Mouse (Mus musculus) layer of hippocampus, adult 18-20 months (tissue): ENCODE measurements around the gene Anks6. TPM values are rescaled to one million over a fixed set of nuclear protein-coding genes. Genes with fewer than 3 reads are reported as not detected.
"Not testable (repeated sequence)": the region's sequence is repeated elsewhere in the genome, so short reads cannot be mapped to it uniquely, and the experiment has no call there.

Source experiments
- DNase-seq, 2 experiments: peaks; one replicate each; pipeline ENCODE4 v3.0.0; 2022; ENCODE audit warnings: low spot score in 2 of 2
- long read RNA-seq: library from polyadenylated mRNA; stranded (forward); transcript quantifications from one replicate; pipeline ENCODE4 v2.0.0, GENCODE M21; 2021
- total RNA-seq, 2 experiments: library from RNA; stranded (reverse); gene quantifications; 2 replicates each; pipeline ENCODE4 v1.2.3; 2021

The Anks6 gene
- total RNA-seq = 10 to 100 TPM; 20.6 to 21.5 TPM
- long read RNA-seq, partial matches to known transcripts = 2 of 25 reads
- long read RNA-seq, other reads (novel, unspliced or antisense) = 21 of 25 reads

DNA sequence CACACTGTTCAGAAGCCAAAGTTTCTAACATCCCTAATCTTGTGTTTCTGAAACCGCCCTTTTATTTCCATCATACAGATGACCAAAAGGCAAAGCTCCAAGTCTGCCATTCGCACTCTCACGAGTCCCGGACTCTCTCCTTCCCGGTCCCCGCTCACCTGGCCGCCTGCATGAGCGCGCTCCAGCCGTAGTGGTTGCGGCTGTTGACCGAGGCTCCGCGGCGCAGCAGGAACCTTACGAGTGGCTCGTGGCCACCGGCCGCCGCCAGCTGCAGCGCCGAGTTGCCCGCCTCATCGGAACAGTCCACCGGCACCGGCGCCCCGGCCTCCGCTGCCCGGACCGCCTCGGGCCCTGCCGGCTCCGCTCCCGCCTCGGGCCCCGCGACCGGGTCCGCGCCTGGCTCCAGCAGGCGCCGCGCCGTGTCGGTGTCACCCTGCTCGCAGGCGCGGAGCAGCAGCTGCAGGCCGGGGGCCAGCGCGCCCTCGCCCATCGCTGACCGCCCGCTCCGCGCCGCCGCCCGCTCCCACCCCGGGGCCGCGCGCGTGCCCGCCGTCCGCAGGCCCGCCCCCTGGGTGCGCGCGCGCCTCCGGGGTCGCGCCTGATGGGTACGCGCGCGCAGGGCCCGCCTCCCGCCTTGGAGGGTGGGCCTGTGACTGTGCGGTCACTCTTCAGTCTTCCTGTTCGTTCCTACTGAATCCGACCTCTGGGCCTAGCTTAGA is at the start of gene Anks6:
TSS of gene Anks6 (minus strand) at position 637 of the 719 bp plus-strand sequence.
- DNase-seq = peak; percentile 58 to 84

DNA sequence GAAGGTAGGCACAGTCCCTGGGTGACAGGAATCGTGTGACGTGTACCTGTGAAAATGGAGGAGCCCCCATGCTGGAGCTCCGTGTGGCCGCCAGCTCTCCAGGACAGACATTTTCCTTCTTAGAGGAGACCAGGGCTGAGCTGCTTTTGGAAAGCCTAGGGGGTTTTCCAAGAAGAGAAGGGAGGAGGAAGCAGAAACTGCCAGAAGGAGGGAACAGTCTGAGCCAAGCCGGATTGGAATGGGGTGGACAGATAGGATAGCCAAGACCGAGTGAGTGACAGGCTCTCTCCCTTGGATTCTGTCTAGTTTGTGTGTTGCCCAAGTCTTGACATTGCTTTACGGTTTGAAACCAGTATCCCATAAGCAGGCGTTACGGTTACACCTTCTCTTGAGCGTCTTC is 46.3 kb upstream of the Anks6 start:
- no peak for DNase-seq

DNA sequence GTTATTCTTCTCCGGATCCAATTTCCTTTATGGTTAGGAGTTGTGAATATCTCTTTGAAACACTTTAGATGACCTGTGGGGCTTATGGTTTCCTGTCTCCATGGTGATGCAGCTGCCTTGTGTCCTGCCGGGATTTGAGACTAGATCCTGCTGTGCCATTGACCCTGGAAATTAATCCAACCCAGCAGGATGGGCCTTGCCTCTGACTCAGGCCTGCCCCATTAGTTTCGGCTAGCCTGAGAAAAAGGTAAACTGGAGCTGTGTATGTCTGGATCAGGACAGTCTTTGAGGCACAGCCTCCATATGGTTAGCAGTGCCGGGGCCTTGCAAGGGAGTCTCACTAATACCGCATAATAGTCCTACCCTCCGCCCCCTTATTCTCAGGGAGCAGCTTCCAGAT is 36.4 kb upstream of the Anks6 start:
- DNase-seq = no peak

DNA sequence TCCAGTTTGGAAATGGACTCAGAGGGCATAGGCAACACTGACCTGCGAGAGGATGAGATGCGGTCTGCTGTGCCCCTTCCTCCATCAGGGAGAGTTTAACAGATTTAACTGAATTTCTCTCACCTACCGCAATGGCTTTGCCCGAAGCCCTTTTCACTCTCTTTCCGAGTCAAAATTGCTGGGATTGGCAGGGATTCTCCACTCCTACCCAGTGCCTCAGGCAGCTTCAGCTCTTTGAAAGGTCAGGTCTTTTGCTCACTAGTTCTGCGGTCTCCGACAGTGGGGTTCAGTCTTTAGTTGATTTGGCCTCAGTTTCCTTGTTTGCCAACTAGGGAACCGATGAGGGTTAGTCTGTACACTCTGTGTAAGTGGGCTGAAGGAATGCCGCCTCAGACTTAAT is 35.9 kb upstream of the Anks6 start:
- no peak for DNase-seq

DNA sequence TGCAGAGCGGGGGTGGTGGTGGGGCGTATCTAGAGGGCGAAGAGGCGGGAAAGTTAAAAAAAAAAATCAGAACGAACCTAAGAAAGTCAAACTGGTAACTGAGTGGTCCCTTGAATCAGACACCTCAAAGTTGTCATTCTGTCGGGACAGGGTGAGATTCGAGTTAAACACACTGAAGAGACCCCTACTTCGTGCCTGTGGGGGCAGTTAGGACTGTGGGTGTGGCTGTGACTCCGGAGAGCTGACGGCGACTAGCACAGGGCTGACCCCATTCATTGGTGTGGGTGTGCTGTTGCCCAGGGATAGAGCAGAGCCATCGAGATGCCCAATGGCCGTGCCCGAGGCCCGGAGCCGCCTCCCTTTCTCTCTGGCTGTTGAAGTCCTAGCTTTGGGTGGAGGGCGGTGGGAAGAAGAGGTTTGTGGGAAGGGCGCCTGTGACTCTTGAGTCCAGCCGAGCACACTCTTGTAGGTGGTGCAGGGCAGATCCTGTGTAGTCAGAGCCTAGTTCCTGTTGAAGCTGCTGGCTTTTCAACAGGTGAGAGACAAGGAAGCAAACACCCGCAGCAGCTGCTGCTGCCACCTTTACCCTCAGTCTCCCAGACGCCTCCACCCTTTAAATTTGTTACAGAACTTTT is 35.3 kb upstream of the Anks6 start:
- no peak for DNase-seq

DNA sequence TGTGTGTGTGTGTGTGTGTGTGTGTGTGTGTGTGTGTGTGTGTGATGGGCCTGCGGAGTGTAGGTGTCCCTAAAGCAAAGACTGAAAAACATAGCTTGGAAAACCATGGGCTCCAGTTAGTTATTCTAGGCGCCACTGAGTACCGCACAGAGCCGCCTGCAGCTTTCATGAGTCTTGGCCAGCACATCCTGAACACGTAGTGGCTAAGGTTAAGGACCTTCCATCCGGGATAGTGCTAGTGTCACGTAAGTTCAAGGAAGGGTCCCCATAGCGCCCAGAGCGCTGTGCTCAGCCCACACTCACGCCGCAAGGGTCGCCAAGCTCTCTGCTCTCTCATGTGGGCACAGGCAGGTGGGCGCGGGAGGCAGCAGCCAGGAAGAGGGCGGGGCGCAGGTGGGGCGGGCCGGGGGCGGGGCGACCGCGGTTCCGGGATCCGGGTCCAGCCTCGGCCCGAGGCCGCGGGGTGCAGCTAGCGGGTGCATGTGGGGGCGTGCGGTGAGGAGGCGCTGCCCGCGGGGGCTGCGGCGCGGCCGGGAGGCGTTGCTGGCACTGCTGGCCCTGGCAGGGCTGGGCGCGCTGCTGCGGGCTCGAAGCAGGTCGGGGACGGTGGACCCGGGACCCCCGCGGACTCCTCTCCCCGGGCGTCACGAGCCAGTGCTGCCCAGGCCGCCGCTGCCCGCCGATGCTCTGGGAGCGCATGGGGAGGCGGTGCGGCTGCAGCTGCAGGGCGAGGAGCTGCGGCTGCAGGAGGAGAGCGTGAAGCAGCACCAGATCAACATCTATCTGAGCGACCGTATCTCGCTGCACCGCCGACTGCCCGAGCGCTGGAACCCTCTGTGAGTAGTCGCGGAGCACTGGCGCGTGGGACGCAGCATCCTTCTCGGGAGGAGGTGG is 34.5 kb upstream of the Anks6 start, which contains the start of gene Galnt12:
TSS of gene Galnt12 (plus strand) at position 417 of the 894 bp plus-strand sequence.
- peak; percentile 32 to 36 for DNase-seq

DNA sequence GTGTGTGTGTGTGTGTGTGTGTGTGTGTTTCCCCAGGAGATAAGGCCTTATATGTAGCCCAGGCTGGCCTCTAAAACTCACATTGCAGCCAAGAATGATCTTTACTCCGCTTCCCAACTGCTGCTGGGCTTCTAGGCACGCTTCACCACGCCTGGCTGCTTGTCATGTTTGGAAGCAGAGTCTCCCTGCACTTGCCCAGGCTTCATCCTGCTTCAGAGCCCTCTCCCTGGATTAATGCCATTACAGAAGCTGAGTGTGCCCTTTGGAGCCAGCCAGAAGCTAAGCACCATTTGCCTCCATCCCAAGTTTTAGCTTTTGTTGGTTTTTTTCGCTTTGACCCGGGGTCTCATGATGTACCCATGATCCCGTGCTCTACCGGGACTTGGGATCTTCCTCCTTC is 31.4 kb upstream of the Anks6 start:
- no peak for DNase-seq

DNA sequence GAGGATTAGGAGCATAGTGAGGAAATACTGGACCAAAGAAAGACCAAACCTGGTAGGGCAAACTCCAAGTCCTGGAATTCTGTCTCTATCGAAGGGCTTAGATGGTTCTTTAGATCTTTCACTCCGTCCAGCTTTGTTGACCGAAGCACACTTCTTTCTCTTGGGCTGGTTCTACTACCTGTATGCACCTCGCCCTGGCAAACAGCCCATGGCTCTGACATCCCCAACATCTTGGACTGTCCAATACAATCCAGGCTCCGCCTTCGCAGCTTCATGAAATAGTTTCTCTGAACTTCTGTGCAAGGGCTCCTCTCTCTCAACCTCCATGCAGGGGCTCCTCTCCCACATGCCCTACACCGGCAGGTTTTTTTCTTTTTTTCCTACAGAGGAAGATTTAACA is 26.6 kb upstream of the Anks6 start:
- DNase-seq = no peak

DNA sequence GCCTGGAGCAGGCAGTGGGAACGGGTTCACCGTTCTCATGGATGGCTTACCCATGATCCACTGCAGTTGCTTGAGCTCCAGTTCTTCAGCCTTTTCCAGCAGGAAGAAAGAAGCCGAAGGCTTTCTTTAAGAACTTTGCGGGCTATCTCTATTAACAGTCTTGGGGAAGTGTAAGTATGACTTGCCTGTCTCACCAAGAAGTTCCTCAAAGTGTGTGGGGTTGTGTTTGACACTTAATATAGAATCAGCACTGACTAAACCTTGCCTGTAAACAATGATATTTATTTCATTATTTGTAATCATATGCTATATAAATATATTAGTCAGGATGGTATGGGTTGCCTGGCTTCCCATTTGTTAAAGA is 23.4 kb upstream of the Anks6 start:
- DNase-seq = no peak

DNA sequence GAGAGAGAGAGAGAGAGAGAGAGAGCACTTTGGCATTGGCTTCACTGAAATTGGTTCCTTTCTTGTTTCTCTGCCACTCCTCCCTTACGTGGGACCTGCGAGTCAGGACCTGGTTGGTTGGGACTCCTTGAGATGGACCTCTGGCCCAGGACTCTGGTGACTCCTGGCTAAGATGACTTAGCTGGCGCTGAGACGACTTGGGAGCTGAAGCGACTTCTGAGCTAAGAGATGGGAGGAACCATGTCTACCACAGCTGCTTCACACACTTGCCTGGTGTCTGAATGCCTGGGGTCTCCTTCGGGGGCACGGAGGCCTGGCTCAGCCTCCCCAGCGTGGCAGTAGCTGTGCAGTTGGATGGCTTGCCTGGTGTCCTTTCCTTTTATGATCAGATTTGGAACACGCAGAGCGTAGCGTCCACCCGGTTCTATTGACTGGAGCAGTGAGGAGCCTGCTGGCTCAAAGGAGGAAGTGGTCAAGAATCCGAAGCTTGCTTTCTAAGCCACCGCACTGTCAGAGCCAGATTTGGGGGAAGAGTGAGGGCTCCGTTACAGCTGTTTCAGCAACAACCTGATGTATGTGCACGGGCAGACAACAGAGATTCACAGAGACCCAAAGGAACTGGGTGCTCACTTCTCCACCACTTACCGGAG is 22.9 kb upstream of the Anks6 start:
- no peak for DNase-seq

DNA sequence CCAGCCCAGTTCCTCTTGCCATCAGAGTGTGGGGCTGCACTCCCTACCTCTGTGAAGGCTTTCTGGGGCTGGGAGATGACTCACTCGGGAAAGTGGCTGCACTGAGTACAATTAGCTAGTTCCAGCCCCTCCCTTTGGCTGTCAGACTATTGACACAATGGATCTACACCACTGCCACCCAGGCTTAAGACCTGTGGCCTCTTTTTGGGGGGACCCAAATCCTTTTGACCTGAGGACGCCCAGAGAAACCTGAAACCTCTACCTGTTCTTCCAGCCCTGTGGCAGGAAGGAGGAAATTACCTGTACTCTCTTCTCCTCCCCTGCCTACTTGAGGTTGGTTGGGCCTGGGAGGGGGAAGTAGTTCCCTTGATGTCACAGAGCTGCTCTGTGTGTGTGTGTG is 17.8 kb upstream of the Anks6 start:
- DNase-seq = no peak

DNA sequence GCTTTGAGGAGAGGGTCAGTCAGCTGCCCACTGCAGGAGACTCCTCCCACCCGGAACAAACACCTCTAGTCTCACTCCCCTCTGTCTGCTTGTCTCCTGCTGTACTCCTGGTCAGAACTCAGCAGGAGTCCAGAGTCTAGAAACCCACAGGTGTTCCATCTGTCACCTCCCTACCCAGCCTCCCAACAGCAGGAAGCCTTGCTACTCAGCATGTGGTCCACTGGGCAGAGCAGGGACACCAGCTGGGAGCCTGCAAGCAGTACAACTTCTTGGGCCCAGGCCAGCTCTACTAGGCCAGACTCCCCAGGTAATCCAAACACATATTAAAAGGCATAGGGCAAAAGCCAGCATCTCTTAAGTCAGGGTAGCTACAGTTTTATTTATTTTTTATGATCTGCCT is 3.7 kb upstream of the Anks6 start:
- no peak for DNase-seq

DNA sequence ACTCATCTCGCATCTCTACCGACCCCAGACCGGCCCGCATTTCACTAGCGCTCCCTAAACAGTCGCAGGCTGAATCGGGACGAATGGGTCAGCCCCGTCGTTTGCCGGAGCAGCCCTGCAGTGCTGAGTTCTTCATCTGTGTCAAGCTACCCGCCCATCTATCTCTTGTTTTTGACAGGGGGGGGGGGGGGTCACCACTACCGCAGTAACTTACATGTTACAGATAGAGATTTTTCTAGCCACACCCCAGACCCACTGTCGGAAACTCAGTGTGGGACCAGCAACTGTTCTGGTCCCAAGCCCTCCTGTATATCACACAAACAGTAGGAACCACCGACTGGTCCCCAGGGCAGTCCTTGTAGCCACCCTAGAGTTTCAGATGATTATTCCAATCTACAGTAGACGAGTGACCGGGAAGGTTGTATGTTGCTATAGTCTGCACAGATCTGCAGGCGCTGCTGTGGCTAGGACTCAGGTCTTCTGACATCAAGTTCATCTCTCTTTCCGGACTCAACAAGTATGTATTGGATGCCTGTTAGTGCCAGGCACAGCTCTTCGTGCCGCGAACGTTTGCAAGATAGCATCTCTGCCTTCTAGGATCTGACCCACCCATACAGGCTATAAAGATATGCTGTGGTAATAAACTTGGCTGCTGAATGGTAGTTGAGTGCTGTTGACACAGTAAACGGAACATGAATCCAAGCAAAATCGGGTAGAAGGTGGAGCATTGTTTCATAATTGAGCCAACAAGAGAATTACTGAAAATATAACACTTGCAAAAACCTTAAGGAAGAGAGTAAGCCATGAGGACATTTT is 491 bp upstream of the Anks6 start:
- no peak for DNase-seq

DNA sequence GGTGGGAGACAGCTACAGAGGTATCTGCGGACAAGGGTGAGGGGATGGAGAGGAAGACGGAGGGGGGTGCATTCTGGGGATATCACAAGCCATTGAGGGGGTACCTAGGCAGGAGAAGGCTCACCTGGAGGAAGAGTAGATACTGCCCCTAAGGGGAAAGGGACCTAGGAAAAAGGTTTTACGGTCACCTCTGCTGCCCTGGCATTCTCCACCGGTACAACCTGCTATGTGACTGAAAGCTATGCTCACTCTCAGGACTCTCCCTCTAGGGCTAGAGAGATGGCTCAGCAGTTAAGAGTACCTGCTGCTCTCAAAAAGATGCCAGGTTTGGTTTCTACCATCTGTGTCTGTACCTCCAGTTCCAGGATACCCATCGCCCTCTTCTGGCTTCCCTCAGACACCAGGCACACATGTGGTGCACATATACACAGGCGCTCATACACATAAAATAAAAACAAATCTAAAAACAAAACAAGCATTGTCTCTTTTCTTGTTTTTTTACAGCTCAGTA is 1.6 kb downstream of the Anks6 start:
- DNase-seq = no peak

DNA sequence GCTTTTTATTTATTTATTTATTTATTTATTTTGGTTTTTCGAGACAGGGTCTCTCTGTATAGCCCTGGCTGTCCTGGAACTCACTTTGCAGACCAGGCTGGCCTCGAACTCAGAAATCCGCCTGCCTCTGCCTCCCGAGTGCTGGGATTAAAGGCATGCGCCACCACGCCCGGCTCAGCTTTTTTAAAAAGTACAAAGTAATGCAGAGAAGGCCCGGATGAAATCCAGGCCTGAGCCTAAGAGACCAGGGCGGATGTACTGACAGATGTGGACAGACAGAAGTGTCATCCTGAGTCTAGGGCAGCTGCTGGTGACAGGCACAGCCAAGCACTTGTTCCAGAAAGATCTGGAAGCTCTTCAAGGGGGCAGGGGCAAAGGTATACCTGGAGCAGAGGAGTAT is 2.1 kb downstream of the Anks6 start:
- not testable (repeated sequence) for DNase-seq

DNA sequence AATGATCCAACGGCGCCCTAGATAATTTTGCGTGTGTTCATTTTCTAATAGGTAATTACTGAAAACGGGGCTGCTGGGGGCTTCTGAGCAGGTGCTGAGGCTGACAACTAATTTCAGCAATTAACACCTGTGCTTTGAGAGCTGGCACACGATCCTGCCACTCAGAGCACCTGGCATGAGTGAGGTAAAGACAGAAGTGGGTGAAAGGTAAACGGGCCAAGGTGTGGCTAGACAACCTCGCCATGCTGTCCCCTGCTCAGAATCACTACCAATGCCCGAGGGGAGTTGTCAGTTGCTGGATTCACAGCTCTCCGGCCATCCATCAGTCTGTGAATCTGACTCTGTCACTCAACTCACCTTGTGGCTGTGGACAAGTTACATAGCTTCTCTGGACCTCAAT is 5.3 kb downstream of the Anks6 start:
- DNase-seq = no peak

DNA sequence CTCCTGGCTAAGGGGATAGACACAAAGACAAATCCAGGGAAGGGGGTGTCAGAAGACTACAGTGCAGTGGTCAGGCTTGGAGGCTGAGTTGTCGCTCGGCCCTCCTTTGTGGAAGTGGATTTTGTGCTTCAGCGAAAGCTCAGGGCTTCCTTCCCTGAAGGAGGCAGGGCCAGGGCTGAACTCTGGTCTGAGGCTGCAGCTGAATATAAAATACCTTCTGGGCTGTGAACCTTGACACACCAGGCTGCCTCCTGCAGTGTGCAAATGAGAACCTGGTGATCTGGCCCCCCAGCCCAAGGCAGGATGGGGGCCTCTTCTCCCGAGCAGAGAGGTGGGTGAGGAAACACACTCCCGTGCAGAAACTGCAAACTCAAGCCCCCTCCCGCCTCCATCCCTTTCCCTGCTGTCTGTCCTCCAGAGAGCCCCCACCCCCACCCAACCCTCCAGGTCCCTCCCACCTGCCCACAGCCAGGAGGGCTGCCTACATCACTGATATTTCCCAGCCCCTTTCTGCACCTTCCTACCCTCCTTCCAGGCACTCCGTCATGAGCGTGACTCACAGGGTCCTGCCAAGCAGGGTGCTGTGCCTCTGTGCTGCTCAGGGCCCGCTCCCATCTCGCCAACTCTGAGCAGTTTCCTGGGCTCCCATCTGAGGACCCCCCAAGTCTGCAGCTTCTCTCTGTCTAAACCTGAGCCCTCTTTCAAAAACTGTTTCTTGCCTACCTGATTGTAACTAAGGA is 6.4 kb downstream of the Anks6 start:
- DNase-seq = no peak

DNA sequence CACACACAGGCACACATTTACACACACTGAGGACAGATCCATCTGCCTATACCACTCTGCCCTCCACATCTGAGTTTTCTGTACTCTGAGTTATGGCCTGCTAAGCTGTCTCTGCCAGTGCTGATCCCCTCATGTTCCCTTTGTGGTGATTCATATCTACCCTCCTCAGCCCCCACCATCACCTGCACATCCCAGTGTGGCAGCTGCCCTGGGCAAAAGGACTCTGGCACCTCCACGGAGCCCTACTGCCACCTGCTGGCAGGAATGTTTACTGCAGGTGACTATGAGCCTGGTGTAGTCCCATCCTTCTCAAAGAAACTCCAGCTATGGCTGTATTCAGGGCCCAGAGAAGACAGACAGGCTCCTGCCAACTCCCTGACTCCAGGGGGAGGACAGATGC is 7.1 kb downstream of the Anks6 start:
- DNase-seq = peak; percentile 83 to 93

DNA sequence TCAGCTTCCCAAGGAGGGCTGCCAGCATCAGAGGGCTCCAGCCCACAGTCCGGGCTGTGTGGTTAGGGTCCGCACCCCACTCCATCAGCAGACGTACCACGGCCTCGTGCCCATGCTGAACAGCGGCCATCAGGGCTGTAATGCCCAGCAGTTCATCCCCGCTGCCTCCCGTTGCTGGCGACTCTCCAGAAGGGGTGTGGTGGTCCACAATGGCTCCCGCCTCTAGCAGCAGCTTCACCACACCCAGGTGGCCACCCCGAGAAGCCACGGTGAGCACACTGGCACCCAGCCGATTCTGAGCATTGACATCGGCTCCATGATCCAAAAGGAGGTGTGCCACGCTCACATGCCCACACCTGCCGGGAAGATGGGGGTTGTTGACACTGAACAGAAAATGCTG is 8.0 kb downstream of the Anks6 start:
- no peak for DNase-seq

DNA sequence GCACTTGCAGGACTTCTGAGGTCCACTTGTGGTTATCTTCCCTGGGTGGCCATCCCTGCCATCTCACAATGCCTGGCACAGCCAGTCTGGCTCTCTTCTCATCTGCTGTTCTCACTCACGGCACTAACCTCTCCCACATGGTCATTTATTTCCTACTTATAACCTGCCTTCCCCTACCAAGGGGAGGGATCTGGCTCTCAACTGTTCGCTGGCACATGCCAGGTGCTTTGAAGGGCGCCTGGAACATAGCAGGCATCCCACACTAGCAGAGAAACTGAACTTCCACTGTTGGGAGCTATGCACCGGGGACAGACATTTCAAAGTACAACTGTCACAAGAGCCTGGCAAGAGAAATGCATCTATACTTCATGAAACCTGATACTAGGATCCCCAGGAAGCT is 9.5 kb downstream of the Anks6 start:
- DNase-seq = no peak
